Mouse (Mus musculus) layer of hippocampus, adult 8-10 months (tissue): ENCODE data around the gene Tmem88. TPM values are rescaled to one million over a fixed set of nuclear protein-coding genes. Genes with fewer than 3 reads are reported as not detected.

Experiments used
- DNase-seq, 2 experiments: peaks; one replicate each; pipeline ENCODE4 v3.0.0; 2022; ENCODE audit warnings: low spot score in 2 of 2
- total RNA-seq, 4 experiments: library from RNA; stranded (reverse); gene quantifications; 2 replicates each; pipeline ENCODE4 v1.2.4; 2022

The Tmem88 gene
- 1 to 10 TPM; 2.2 to 2.8 (median 2.5) TPM for total RNA-seq

- DNase-seq: no peak
Measured at GRCm38 (mm10) chr11:69398059-69398458, at the start of gene Tmem88. Gene Tmem88, minus strand, starts transcription at chr11:69398234.

- no peak for DNase-seq
Measured at GRCm38 (mm10) chr11:69447299-69447698, 49.3 kb upstream of the Tmem88 start.

- DNase-seq: no peak
Measured at GRCm38 (mm10) chr11:69443328-69443727, 45.3 kb upstream of the Tmem88 start.

GRCm38 (mm10) chr11:69437291-69437690 is 39.3 kb upstream of the Tmem88 start:
- no peak for DNase-seq

- DNase-seq: no peak
Measured at GRCm38 (mm10) chr11:69433189-69433588, 35.2 kb upstream of the Tmem88 start.

GRCm38 (mm10) chr11:69432640-69432982 is 34.6 kb upstream of the Tmem88 start:
- no peak for DNase-seq

- peak; percentile 69 to 71 for DNase-seq
Measured at GRCm38 (mm10) chr11:69431829-69432639, 34.0 kb upstream of the Tmem88 start.

GRCm38 (mm10) chr11:69430631-69431030 is 32.6 kb upstream of the Tmem88 start:
- DNase-seq: no peak

- DNase-seq: no peak
Measured at GRCm38 (mm10) chr11:69429313-69429712, 31.3 kb upstream of the Tmem88 start.

GRCm38 (mm10) chr11:69428751-69429150 is 30.7 kb upstream of the Tmem88 start:
- no peak for DNase-seq

- no peak for DNase-seq
Measured at GRCm38 (mm10) chr11:69426246-69426645, 28.2 kb upstream of the Tmem88 start.

- no peak for DNase-seq
Measured at GRCm38 (mm10) chr11:69423885-69424284, 25.9 kb upstream of the Tmem88 start.

- DNase-seq: no peak
Measured at GRCm38 (mm10) chr11:69422842-69423241, 24.8 kb upstream of the Tmem88 start.

- DNase-seq: no peak
Measured at GRCm38 (mm10) chr11:69421131-69421977, 23.3 kb upstream of the Tmem88 start.

GRCm38 (mm10) chr11:69420554-69421000 is 22.5 kb upstream of the Tmem88 start:
- DNase-seq: peak in 1 of 2 experiments; percentile 14

- peak in 1 of 2 experiments; percentile 29 for DNase-seq
Measured at GRCm38 (mm10) chr11:69419813-69420553, 21.9 kb upstream of the Tmem88 start.

- no peak for DNase-seq
Measured at GRCm38 (mm10) chr11:69419443-69419812, 21.4 kb upstream of the Tmem88 start.

- DNase-seq: peak; percentile 92 to 95
Measured at GRCm38 (mm10) chr11:69418481-69419442, 20.7 kb upstream of the Tmem88 start.

GRCm38 (mm10) chr11:69417449-69418384 is 19.7 kb upstream of the Tmem88 start:
- DNase-seq: peak; percentile 83 to 89
